Mouse (Mus musculus): ENCODE measurements at regions not wholly inside any gene's neighbourhood (a gene's known extent, or its start where the extent isn't known, plus 50 kb on each side); places are given as distances from the start of the nearest gene placed in this dataset.

DNA sequence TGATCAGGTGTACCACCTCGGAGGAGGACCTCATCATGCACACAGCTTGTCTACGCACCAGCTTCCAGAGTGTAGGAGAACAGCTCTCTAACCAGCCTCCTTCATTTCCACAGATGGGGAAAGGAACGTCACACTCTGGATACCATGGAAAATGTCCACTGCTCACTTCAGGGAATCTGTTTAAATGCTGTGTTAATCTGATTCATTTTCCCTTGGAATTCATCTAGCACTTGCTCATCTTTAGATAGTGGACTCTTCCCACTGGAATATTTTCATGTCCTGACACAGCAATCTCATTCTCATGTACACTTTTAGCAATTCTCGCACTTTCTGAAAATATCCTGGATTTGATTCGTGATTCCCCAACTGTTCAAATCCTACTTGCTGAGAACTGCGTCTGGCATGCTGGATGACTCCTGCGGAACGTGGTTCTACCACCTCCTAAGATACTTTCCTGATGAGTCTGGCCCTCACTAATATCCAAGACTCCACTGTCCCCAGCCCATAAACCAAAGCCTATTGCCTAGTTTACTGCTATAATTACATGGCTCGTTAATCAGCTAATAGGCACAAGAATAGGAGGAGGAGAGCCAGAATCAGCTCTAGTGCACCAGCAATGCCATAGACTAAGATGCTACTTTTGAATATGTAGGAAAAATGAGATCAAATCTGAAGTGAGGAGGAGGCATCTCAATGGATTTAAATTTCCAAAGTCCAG lies 56.0 kb upstream of the Bdnf start:
- Histone ChIP-seq H3K9me3 (no peaks in the 10 kb centered on the region), H3K4me1 (no peaks in the 10 kb centered on the region), H3K4me2 (no peak overlapping the region), H3K27ac (no peak overlapping the region), H3K9ac (no peak overlapping the region), H3K4me3 (no peak overlapping the region), H3K36me3 (no peaks in the 10 kb centered on the region), H3K27me3 (no peaks in the 10 kb centered on the region)
- WGBS: 86% methylated on average over 9 of the region's 9 CpGs
- ATAC-seq (ENCODE audit: insufficient number of reproducible peaks, insufficient read depth, low FRiP score, low TSS enrichment, low read depth): no peak

DNA sequence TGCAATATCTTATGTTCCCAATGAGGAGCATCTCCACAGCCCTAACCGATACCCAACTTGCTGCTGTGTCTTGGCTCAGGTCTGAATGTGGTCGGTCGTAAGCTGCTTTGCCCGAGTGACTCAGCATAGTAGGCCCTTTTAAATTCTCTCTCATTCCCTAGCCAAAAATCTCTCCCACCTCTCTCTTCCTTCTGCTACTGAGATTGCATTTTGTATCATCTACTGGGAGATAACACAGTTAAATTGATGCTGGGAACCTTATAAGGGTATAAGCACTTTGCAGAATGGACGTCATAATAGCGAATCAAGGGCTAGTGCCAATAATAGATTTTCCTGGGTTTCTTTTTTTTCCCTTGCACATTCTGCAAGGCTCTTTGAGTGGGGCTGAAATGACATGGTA lies 54.8 kb upstream of the Bdnf start:
- no peak for ATAC-seq (ENCODE audit: insufficient number of reproducible peaks, insufficient read depth, low FRiP score, low TSS enrichment, low read depth)
- Histone ChIP-seq H3K9me3 (no peaks in the 10 kb centered on the region), H3K4me2 (no peak overlapping the region), H3K36me3 (no peaks in the 10 kb centered on the region), H3K4me3 (no peak overlapping the region), H3K9ac (no peak overlapping the region), H3K4me1 (no peaks in the 10 kb centered on the region), H3K27ac (no peak overlapping the region), H3K27me3 (no peaks in the 10 kb centered on the region)
- 90% methylated on average over 6 of the region's 6 CpGs for WGBS

DNA sequence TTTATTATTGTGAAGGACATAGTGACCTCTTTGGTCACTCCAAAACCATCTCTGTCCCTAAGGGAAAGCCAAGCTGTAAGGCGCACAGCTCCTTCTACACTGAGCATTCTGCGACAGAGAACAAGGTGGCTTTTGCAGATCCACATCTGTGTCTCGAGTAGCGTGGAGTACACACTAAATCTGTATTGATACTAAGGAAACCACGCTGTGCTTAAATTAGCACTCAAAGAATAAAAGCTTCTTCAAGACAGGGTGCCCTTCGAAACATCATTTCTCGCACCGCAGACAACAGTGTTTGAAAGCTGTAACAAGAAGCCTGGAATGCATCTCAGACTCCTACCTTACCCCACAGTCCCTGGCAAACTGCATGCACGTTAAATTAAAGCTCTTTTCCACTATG lies 52.9 kb upstream of the Bdnf start:
- no peaks in the 10 kb centered on the region for H3K4me1 ChIP-seq
- no peak overlapping the region for H3K4me3 ChIP-seq
- 60% methylated on average over 9 of the region's 9 CpGs for WGBS
- H3K9ac ChIP-seq: no peak overlapping the region
- H3K4me2 ChIP-seq: no peak overlapping the region
- no peaks in the 10 kb centered on the region for H3K9me3 ChIP-seq
- no peaks in the 10 kb centered on the region for H3K27me3 ChIP-seq
- H3K27ac ChIP-seq: no peak overlapping the region
- no peaks in the 10 kb centered on the region for H3K36me3 ChIP-seq
- ATAC-seq (ENCODE audit: insufficient number of reproducible peaks, insufficient read depth, low FRiP score, low TSS enrichment, low read depth): no peak

Measured in embryonic facial prominence, embryonic 13.5 days (tissue).